Mouse (Mus musculus) T-helper 1 cell (primary cell): ENCODE measurements around the gene Tcfl5.

Source experiments
- in situ Hi-C: fragments of 300-600 bp; cut with MboI, MseI; formaldehyde crosslinking; loops from one replicate; pipeline ENCODE4 v1.15.1; 2025; ENCODE audit warnings: high pct_unique_total_duplicates

Tcfl5 gene

DNA sequence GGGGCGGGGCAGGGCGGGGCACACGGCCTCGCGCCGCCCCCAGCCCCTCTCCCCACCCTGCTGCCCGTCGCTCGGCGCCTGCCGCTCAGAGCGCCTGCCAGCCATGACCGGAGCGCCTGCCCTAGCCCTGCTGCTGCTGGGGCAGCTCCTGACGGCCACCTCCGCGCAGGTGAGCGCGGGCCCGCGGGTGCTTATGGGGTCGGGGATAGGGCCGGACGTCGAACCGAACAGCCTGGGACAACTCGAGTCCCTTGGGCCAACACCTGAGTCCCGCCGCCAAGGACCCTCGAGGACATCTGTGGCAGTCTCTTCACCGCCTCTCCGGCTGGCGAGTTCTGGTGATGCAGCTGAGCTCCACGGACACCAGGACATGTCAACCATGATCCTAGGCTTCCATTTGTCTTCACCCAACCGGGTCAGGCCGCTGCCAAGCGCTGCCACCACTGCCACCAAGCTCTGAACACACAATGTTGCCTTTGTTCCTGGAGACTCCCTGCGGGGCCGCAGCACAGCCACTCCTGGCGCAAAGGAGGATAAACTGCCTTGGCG lies 44.3 kb downstream of the Tcfl5 start:
- in situ Hi-C loops = no loop called here

DNA sequence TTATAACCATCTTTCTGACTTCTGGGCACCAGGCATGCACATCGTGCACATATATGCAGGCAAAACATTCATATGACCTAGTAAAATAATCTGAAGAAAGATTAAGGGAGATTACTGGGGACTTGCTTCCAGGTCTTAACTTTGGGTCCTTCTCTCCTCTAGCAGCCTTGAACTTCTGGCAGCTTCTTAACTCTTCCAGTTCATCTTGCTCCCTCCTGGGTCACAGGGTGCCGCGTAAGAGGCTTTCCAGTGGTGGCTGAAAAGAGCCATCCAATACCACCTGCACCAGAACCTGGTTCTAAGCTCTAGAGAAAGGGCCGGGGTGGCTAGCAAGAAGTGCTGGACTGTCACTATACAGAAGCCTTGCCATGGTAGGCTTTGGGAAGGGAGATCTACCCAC lies 45.0 kb downstream of the Tcfl5 start, which contains the start of gene Col9a3:
Gene Col9a3 (plus strand): TSS at position 301 of the 400 bp plus-strand sequence.
- in situ Hi-C loops = no loop called here

DNA sequence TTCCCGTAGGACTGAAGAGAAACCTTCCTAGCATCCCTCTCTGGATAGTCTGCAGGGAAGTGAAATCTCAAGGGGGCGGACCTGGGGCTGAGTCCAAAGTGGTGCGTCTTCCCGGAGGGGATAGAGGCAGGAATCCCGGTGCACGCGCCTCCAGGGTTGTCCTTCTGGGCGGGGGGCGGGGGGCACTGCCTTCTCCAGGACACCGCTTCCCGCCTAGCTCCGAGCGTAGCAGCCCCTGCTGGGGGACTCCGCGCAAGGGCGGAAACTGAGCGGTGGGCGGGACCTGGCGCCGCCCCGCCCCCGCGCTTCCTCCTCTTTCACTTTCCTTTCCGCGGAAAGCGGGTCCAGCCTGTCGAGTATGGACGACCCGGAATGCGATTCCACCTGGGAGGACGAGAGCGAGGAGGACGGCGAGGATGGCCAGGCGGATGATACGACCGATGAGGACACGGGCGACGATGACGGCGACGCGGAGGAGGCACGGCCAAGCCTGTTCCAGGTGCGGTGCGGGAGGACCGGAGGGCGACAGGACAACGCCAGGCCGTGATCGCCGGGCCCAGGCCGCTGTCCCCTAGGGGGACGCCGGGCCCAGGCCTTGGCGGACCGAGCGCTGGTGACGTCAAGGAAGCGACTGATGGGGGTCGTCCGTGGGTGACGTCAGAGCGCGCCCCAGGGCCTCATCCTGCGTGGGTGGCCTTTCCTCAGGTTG lies 53.2 kb downstream of the Tcfl5 start, which contains the start of gene Ogfr:
Gene Ogfr (plus strand): TSS at position 123 of the 709 bp plus-strand sequence.
- in situ Hi-C loops = no loop called here

DNA sequence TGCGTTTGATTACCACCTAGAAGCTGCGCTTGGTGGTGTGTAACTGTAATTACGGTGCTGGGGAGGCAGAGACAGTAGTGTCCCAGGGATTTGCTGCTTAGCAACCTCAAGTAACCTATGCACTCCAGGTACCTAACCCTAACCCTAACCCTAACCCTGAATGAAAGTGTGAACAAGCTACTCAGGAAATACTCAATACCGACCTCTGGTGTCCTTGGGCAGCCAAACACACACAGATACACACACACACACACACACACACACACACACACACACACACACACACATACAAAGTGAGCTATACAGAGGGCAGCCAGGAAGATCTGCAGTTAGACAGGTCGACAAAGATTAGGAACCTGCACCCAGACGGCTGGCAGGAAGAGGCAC lies 53.8 kb downstream of the Tcfl5 start:
- in situ Hi-C loops = no loop called here

DNA sequence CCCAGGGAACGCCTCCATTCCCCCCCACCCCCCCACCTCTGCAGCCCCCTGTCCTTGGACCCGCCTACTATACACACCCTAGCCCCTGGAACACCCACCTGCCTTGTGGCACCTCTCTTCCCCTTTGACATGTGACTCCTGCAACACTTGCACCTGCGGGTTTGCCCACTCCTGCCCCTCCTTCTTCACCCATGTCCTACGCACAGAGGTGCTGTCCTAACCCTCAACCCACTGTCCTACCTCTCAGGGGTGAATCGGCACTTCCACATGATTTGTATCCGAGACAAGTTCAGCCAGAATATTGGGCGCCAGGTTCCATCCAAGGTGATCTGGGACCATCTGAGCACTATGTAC lies 59.4 kb downstream of the Tcfl5 start:
- in situ Hi-C loops = no loop called here

DNA sequence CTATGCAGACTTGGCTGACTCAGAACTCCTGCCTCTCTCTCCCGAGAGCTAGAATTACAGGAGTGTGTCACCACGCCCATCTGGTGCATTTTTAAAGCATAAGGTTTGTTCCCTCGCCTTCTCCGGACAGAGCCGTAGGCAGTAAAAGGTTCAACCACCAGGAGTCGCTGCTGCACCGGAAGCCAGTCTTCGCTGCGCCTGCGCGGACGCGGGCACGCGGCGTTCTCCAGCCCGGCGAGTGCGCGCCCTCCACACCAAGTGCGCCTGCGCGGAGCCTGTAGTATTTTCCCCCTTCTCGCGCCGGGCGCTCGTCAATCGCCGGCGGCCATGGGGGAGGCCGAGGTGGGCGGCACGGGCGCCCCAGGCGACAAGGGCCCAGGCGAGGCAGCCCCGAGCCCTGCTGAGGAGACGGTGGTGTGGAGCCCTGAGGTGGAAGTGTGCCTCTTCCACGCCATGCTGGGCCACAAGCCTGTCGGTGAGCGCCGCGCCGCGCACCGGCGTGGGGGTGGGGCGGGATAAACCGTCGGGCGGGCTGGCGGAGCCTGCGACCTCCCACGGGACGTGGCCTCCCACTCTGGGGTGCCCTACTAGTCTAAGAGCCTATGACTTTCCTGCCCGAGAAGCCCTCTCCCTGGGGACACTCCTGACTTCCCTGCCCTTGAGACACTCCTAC lies 59.9 kb downstream of the Tcfl5 start:
- in situ Hi-C loops = no loop called here

DNA sequence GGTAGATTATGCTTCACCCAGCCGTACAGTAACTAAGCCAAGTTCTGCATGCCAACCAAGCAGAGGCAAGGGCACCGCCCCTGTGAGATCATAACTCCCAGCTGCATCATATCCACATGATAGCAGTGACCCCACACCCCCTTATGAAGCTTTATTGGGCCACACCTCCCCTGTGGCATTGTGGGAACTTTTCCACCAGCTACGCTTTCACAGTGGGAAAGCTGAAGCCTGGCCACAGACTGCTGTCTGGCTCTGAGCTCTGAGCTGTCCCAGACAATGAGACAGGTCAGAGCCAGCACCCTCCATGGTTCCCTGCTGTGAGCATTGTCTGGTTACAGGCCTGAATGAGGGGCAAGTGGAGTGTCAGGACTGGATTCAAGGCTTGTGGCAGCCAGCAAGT lies 61.5 kb downstream of the Tcfl5 start, which contains the start of gene Mrgbp:
Gene Mrgbp (plus strand): TSS at position 303 of the 400 bp plus-strand sequence.
- in situ Hi-C loops = no loop called here

DNA sequence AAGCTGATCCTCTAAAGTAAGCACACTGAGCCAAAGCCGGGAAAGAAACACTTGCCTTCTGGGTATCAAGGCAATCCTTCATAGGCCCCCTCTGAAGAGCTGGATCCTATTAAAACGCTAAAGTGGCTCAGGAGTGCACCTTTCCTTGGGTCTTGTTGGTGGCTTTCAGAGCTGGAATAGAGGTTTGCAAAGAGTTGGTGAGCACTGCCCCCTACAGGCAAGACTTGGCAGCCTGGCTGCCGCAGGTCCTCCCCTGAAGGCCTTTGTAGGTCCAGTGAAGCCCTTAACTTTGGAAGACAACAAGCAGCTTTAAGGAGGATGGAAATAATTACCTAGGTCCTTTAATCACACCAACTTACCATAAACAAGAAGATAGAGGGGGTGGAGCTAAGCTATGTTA lies 63.8 kb downstream of the Tcfl5 start:
- in situ Hi-C loops = loop anchor here (10.0 kb wide), 1 partner anchor 176 kb away; no protein-coding TSS in a partner anchor

DNA sequence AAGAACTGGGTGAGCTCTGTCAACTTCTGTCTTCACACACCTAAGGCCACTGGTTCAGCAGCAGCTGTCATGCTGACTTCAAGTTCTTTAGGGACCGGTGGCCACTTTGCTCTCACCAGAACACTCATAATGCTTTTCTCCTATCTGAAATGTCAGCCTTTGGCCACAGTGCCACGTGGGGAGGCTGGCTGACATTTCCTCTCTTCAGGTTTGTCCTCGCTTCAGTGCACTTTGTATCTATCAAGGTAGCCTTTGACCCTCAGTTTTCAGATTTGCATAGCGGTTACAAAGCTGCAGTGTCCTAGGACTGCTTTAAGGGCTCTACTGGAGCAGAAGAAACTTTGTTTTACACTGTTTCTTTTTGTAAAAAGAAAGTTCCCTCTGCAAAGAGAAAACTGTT lies 66.0 kb downstream of the Tcfl5 start:
- in situ Hi-C loops = loop anchor here (10.0 kb wide), 1 partner anchor 178 kb away; no protein-coding TSS in a partner anchor
